Mouse (Mus musculus): Measurements from ENCODE around the gene Tbcel.

- TF ChIP-seq CTCF (conservative IDR thresholded peaks at IDR 0.05; ENCODE audit: low read length): no peak
- TF ChIP-seq POU5F1 (IDR thresholded peaks at IDR 0.05; ENCODE audit: borderline replicate concordance, low read length): no peak
Measured at GRCm38 (mm10) chr9:42431606-42432005, 76.0 kb downstream of the Tbcel start.
